24 mouse cellular contexts compared by ENCODE assay signal in the genomic region with DNA sequence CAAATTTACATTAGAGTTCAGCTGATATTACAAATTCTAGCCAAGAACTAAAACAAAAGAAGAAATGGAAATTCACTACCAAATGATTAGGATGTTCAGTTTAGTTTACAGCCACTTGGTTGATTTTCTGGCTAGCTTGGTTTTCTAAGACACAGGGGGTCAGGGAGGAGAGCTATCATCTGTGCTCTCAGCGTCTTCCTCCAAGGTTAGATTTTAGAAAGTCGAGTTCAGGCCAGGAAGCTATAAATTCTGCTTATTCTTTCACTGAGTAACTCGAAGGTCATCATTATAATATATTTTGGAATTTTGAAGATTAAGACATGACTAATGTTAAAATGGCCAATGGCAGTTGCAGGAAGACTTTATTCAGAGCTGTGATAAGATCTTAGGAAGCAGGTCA.
DNase-seq lines count a peak whose midpoint lies in the region; TF ChIP-seq lines count a peak whose summit lies in the region.
"Had no signal": no experiment of that assay in that cellular context is flagged by ENCODE, and none has a peak within 500 bp of the region (broad histone marks: within the 10 kb centered on the region; RNA-seq: fewer than 3 reads in every experiment).

No protein-coding gene starts in this region.

- TF ChIP-seq CTCF in kidney, adult 2 months (conservative IDR thresholded peaks at IDR 0.05; ENCODE audit: insufficient read depth, insufficient read length, low read depth, low read length): no peak
- no peak for TF ChIP-seq CTCF in layer of hippocampus, adult 2 months (conservative IDR thresholded peaks at IDR 0.05)

- H3K4me1 ChIP-seq in kidney, adult 2 months (ENCODE audit: control insufficient read depth, insufficient read depth, low read length): no peaks in the 10 kb centered on the region
- H3K4me1 ChIP-seq: heart, embryonic 15.5 days had no signal

- no peak for TF ChIP-seq POLR2A in kidney, adult 2 months (IDR thresholded peaks at IDR 0.05; ENCODE audit: low read depth, low read length)

- no peak overlapping the region for H3K4me3 ChIP-seq in kidney, adult 2 months (ENCODE audit: insufficient read depth, low read depth, low read length)
- no peak overlapping the region for H3K4me3 ChIP-seq in layer of hippocampus, adult 2 months
- H3K4me3 ChIP-seq: embryonic facial prominence, embryonic 10.5 days; embryonic facial prominence, embryonic 13.5 days; erythroblast, embryonic 14.5 days; forebrain, embryonic 12.5 days; forebrain, embryonic 15.5 days; heart, embryonic 12.5 days; heart, embryonic 15.5 days; hindbrain, embryonic 10.5 days; hindbrain, embryonic 13.5 days had no signal

- H3K27me3 ChIP-seq in kidney, adult 2 months (replicated peaks; ENCODE audit: control insufficient read depth, insufficient read depth, low read length): no peaks in the 10 kb centered on the region
- H3K27me3 ChIP-seq: embryonic facial prominence, embryonic 13.5 days; heart, embryonic 12.5 days; heart, embryonic 15.5 days; Patski had no signal

- 39% methylated on average over 3 of the region's 3 CpGs for WGBS in kidney, adult 2 months

- H3K27ac ChIP-seq in kidney, adult 2 months (ENCODE audit: insufficient read depth, low read depth, low read length): no peak overlapping the region
- peak overlapping the region; percentile 43; the same call in 1 of the 2 replicates for H3K27ac ChIP-seq in layer of hippocampus, adult 2 months
- H3K27ac ChIP-seq: embryonic facial prominence, embryonic 10.5 days; embryonic facial prominence, embryonic 13.5 days; forebrain, embryonic 12.5 days; forebrain, embryonic 15.5 days; heart, embryonic 15.5 days; hindbrain, embryonic 10.5 days; hindbrain, embryonic 13.5 days had no signal

- DNase-seq in adrenal gland, adult 2 months: peak; percentile 21
- DNase-seq in adrenal gland, adult 8-10 months: no peak
- DNase-seq in cerebellum, adult 9-11 months: peak; percentile 50
- no peak for DNase-seq in cerebellum, postnatal 36 days
- peak; percentile 14 for DNase-seq in kidney, adult 2 months
- no peak for DNase-seq in kidney, postnatal 10 days
- no peak for DNase-seq in layer of hippocampus, adult 2 months (ENCODE audit: low spot score in 2 of 2)
- no peak for DNase-seq in layer of hippocampus, postnatal 25 days (ENCODE audit: extremely low spot score in 1 of 2, low spot score in 1 of 2)
- DNase-seq: adrenal gland, postnatal 25 days; embryo, embryonic 11 days; gastrocnemius, postnatal 25 days; heart, adult 18-20 months; heart, postnatal 10 days; heart, postnatal 36 days had no signal

- no peaks in the 10 kb centered on the region for H3K36me3 ChIP-seq in kidney, adult 2 months (ENCODE audit: control insufficient read depth, insufficient read depth, low read length)
- H3K36me3 ChIP-seq: embryonic facial prominence, embryonic 10.5 days; embryonic facial prominence, embryonic 13.5 days; forebrain, embryonic 12.5 days; forebrain, embryonic 15.5 days; heart, embryonic 12.5 days; heart, embryonic 15.5 days; hindbrain, embryonic 10.5 days; hindbrain, embryonic 13.5 days had no signal

Comparison
In these comparisons a context has a peak if more than half of its experiments do, and no peak if none do; other contexts are left out.
1. DNase-seq: peak in adrenal gland, adult 2 months (single experiment), cerebellum, adult 9-11 months (single experiment) and kidney, adult 2 months (single experiment); none in adrenal gland, adult 8-10 months (single experiment), cerebellum, postnatal 36 days (0 of 2), kidney, postnatal 10 days (single experiment), layer of hippocampus, adult 2 months (0 of 2) and layer of hippocampus, postnatal 25 days (0 of 2).